Mouse (Mus musculus): Measurements from ENCODE around the gene 1700037H04Rik.
"Not testable (repeated sequence)": the region's sequence is repeated elsewhere in the genome, so short reads cannot be mapped to it uniquely, and the experiment has no call there.

- TF ChIP-seq POLR2A (IDR thresholded peaks at IDR 0.05; ENCODE audit: insufficient read depth, low read depth, low read length); CTCF (IDR thresholded peaks at IDR 0.05); EP300 (IDR thresholded peaks at IDR 0.05; ENCODE audit: insufficient read depth, low read depth, low read length): not testable (repeated sequence)
Measured at GRCm38 (mm10) chr2:131105061-131105460, 54.8 kb downstream of the 1700037H04Rik start.

Data from heart, adult 2 months (tissue).